Mouse (Mus musculus) spleen, adult 2 months (tissue): ENCODE data around the gene Simc1.

Source experiments
- CTCF ChIP-seq: fragments of 200-500 bp; IDR thresholded peaks from 2 replicates; pipeline ENCODE4 v1.5.1; 2011; ENCODE audit warnings: mild to moderate bottlenecking, inconsistent platforms; ENCODE audit not compliant: insufficient read depth, insufficient read length, insufficient replicate concordance; ENCODE audit errors: extremely low read depth
- POLR2A ChIP-seq: fragments of 200-500 bp; IDR thresholded peaks from 2 replicates; pipeline ENCODE4 v1.6.1; 2011; ENCODE audit warnings: low read depth, low read length, inconsistent platforms

- TF ChIP-seq CTCF (no peak), POLR2A (no peak)
Measured at GRCm38 (mm10) chr13:54501957-54502690, 1.5 kb upstream of the Simc1 start.
